Mouse (Mus musculus) left cerebral cortex, adult 11 months (tissue): ENCODE measurements at regions not wholly inside any gene's neighbourhood (a gene's known extent, or its start where the extent isn't known, plus 50 kb on each side); places are given as distances from the start of the nearest gene placed in this dataset.

ENCODE experiments used
- DNase-seq: peaks from one replicate; pipeline ENCODE4 v3.0.0; 2022; ENCODE audit warnings: low spot score

- no peak for DNase-seq
These were observed 60.4 kb upstream of the Mbnl1 start for GRCm38 (mm10) chr3:60412206-60412605.

GRCm38 (mm10) chr3:60413749-60414148 is 58.9 kb upstream of the Mbnl1 start:
- no peak for DNase-seq

DNA sequence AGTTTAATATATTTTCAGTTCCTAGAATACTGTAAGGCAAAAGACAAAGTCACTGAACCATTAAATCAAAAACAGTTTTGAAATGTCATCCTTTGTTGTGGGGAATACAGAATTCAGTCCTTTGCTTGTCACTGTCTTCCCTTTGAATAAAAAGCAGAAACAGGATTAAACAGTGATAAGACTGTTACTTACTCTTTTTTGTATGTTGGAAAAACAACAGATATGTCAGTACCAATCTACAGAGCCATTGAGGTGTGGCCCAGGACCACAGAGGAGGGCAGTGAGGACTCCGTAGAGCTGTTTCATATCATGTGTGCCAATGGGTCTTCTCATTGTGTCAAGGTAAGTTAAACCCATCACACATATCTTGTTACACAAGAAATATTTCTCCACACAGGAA is 55.6 kb upstream of the Mbnl1 start:
- no peak for DNase-seq

GRCm38 (mm10) chr3:60418652-60419051 is 54.0 kb upstream of the Mbnl1 start:
- no peak for DNase-seq

DNA sequence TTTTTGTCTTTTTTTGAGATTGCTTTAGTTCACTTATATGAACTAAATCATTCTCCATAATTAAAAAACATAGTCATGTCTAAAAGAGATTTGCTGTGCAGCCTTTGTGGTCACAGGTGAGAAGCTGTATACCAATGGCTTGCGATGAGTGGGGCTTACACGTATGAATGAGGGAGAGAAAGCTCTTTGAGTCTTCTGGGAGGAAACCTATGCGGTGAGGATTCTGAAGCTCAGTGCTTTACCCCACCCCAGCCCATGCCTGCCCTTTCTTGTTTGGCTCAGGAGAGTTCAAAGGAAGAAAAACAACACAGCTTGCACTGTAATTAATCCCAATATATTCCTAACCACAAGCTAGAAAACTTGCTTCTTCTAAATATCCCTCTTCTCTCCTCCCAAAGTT is 53.4 kb upstream of the Mbnl1 start:
- no peak for DNase-seq
